11 mouse cellular contexts compared by ENCODE assay signal in the genomic region with DNA sequence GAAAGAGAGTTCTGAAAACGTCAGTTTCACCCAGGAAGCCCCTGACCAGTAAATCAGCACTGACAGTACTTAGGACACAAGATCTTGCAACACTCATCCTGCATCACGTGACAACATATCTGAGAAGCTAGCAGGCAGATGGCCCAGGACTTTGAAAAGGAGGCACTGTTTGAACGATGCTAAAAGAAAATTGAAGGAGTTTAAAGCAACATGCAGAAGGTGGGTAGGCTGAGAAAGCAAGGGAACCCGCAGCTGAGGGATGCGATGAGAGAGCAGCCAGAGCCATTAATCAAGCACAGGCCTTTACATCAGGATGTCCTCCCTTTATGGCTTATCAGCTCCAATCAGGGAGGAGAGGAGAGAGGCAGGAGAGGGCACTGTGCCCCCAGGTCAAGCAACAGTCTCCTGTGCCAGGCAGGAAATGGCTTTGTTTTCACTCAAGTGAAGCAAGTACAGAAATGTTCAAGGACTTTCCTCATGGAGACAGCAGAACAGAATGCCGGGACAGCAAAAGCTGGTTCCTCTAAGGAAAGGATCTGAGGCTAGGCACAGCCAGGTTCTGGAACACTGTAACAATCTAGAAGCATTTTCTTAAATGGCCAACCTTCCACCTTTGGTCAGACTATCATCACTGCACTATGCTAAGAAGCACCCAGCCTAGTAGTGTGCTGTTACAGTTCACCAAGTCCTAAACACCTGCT.
DNase-seq lines count a peak whose midpoint lies in the region; ATAC-seq and TF ChIP-seq lines count a peak whose summit lies in the region.
"Had no signal": no experiment of that assay in that cellular context is flagged by ENCODE, and none has a peak within 500 bp of the region (broad histone marks: within the 10 kb centered on the region; RNA-seq: fewer than 3 reads in every experiment).

No protein-coding gene starts in this region.

- H3ac ChIP-seq in myocyte (ENCODE audit: control insufficient read depth, insufficient read length) = no peak overlapping the region

- H3K36me3 ChIP-seq in kidney, postnatal 0 days (ENCODE audit: insufficient read depth, low read length) = no peaks in the 10 kb centered on the region
- H3K36me3 ChIP-seq in myocyte (ENCODE audit: control insufficient read depth, insufficient read depth) = no peaks in the 10 kb centered on the region
- no peaks in the 10 kb centered on the region for H3K36me3 ChIP-seq in midbrain, embryonic 15.5 days (replicated peaks)
- H3K36me3 ChIP-seq: liver, embryonic 15.5 days had no signal

- no peaks in the 10 kb centered on the region for H3K27me3 ChIP-seq in kidney, postnatal 0 days (ENCODE audit: insufficient read depth, low read length)
- H3K27me3 ChIP-seq in myocyte (ENCODE audit: control insufficient read depth, insufficient read depth, insufficient read length) = no peaks in the 10 kb centered on the region
- no peaks in the 10 kb centered on the region for H3K27me3 ChIP-seq in midbrain, embryonic 15.5 days (replicated peaks)
- H3K27me3 ChIP-seq: forebrain, embryonic 13.5 days; liver, embryonic 15.5 days had no signal

- no peak overlapping the region for H3K4me2 ChIP-seq in kidney, postnatal 0 days (ENCODE audit: low read length)
- H3K4me2 ChIP-seq in myocyte (ENCODE audit: low read depth) = no peak overlapping the region
- no peak overlapping the region for H3K4me2 ChIP-seq in midbrain, embryonic 15.5 days
- H3K4me2 ChIP-seq: forebrain, embryonic 13.5 days; liver, embryonic 15.5 days had no signal

- TF ChIP-seq POLR2A in myocyte (IDR thresholded peaks at IDR 0.05; ENCODE audit: insufficient read length, low read depth) = no peak

- TF ChIP-seq CTCF in kidney, postnatal 0 days (IDR thresholded peaks at IDR 0.05; ENCODE audit: low read depth) = no peak

- H3K27ac ChIP-seq in kidney, postnatal 0 days = peak overlapping the region; percentile 63; the same call in 1 of the 2 replicates
- H3K27ac ChIP-seq in midbrain, embryonic 15.5 days = no peak overlapping the region
- H3K27ac ChIP-seq: forebrain, embryonic 13.5 days; liver, embryonic 15.5 days had no signal

- no peaks in the 10 kb centered on the region for H3K79me2 ChIP-seq in myocyte (ENCODE audit: control insufficient read depth, insufficient read depth)

- no peak overlapping the region for H3K4me3 ChIP-seq in kidney, postnatal 0 days (replicated peaks; ENCODE audit: low read depth, low read length)
- no peak overlapping the region for H3K4me3 ChIP-seq in myocyte
- H3K4me3 ChIP-seq in midbrain, embryonic 15.5 days = no peak overlapping the region
- H3K4me3 ChIP-seq: forebrain, embryonic 13.5 days; liver, embryonic 15.5 days had no signal

- H3K4me1 ChIP-seq in kidney, postnatal 0 days (replicated peaks; ENCODE audit: insufficient read depth, low read length) = peaks cover 8% of the 10 kb centered on the region; the same call in 1 of the 2 replicates
- H3K4me1 ChIP-seq in midbrain, embryonic 15.5 days = no peaks in the 10 kb centered on the region
- H3K4me1 ChIP-seq: liver, embryonic 15.5 days had no signal

- H3K9me3 ChIP-seq in kidney, postnatal 0 days (replicated peaks; ENCODE audit: low read length) = no peaks in the 10 kb centered on the region
- no peaks in the 10 kb centered on the region for H3K9me3 ChIP-seq in midbrain, embryonic 15.5 days
- H3K9me3 ChIP-seq: forebrain, embryonic 13.5 days; liver, embryonic 15.5 days had no signal

- WGBS in kidney, postnatal 0 days = 11% methylated on average over 6 of the region's 6 CpGs
- WGBS in midbrain, embryonic 15.5 days = 75% methylated on average over 6 of the region's 6 CpGs

- H3K9ac ChIP-seq in kidney, postnatal 0 days (ENCODE audit: low read depth, low read length) = peak overlapping the region; percentile 38; the same call in 1 of the 2 replicates
- no peak overlapping the region for H3K9ac ChIP-seq in midbrain, embryonic 15.5 days
- H3K9ac ChIP-seq: forebrain, embryonic 13.5 days; liver, embryonic 15.5 days had no signal

- DNase-seq in heart, adult 8-10 months (ENCODE audit: low spot score) = peak; percentile 5
- DNase-seq in heart, adult 11 months = no peak
- peak; percentile 10 for DNase-seq in brain, adult 2 months (ENCODE audit: low read depth, low spot score)
- DNase-seq in kidney, postnatal 0 days (ENCODE audit: low spot score) = peak; percentile 70
- DNase-seq in yolk sac, embryonic 10.5 days (ENCODE audit: low spot score) = no peak
- no peak for DNase-seq in right cerebral cortex, adult 18-20 months
- DNase-seq: cerebellum, postnatal 10 days had no signal

- peak; percentile 73 for ATAC-seq in kidney, postnatal 0 days (replicated peaks; ENCODE audit: low FRiP score, low read depth)
- ATAC-seq in midbrain, embryonic 15.5 days (replicated peaks) = no peak
- ATAC-seq: forebrain, embryonic 13.5 days had no signal

TF ChIP-seq in myocyte, 11 proteins besides CTCF, POLR2A, EP300 and RAD21:
- TF ChIP-seq E2F4 (IDR thresholded peaks at IDR 0.05; ENCODE audit: insufficient read depth) (no peak), CEBPB (IDR thresholded peaks at IDR 0.05; ENCODE audit: insufficient read depth, poor library complexity, severe bottlenecking) (peak; percentile 57), TCF12 (IDR thresholded peaks at IDR 0.05; ENCODE audit: insufficient read depth, poor library complexity, severe bottlenecking) (no peak), USF1 (IDR thresholded peaks at IDR 0.05; ENCODE audit: low read depth) (peak; percentile 81)
TF ChIP-seq in myocyte: peak in this region for 2.

Comparison
In these comparisons a context has a peak if more than half of its experiments do, and no peak if none do; other contexts are left out.
1. DNase-seq: peak in heart, adult 8-10 months (single experiment), brain, adult 2 months (single experiment) and kidney, postnatal 0 days (single experiment); none in heart, adult 11 months (single experiment), yolk sac, embryonic 10.5 days (single experiment) and right cerebral cortex, adult 18-20 months (single experiment).